Mouse (Mus musculus): ENCODE data around the gene Cnpy2.

DNA sequence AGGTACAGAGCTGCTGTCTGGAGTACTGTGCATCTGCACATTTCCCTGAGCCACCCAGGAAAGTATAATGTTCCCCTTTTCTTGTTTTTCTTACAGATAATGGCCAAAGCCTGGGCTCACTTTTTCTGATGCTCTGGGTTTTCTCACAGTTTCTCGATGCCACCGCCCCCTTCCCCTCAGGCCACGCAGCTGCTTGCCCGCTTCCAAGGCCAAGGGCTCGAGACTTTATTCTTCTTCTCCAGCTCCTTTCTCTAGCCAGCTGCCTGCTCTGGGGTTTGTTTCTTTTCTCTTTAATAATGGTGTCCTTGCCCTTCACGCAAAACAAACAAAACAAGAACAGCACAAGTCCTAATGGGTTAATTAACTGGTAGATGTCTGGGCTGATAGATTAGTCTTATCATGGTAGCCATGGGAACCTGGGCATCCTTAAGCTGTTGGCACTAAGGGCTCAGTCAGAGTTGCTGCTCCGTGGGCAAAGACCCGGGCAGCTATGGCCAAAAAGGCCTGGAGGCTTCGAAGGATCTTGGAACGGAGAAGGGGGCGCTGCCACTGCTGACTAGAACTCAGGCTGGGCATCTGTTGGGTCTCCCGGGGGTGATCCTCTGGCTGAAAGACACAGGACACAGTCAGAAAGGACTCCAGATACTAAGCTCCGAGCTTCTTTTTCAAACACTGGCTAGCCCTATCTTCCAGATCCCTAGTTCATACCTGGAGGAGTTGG is 25.7 kb upstream of the Cnpy2 start:
- TF ChIP-seq CTCF (IDR thresholded peaks at IDR 0.05; ENCODE audit: low read depth) (no peak), EP300 (optimal IDR thresholded peaks at IDR 0.05) (no peak)
